Comparison of ENCODE assay signal across 16 mouse cellular contexts in the genomic region with DNA sequence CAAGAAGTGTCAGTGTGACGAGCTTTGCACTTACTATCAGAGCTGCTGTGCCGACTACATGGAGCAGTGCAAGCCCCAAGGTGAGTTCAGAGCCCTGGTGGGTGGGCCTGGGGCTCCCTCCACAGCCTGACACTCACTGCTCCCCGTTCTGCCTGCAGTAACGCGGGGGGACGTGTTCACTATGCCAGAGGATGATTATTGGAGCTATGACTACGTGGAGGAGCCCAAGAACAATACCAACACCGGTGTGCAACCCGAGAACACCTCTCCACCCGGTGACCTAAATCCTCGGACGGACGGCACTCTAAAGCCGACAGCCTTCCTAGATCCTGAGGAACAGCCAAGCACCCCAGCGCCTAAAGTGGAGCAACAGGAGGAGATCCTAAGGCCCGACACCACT. TPM values are rescaled to one million over a fixed set of nuclear protein-coding genes. Genes with fewer than 3 reads are reported as not detected.
A peak's percentile ranks its signal among the peaks of the same experiment; 100 is the strongest.
DNase-seq lines count a peak whose midpoint lies in the region; ATAC-seq and TF ChIP-seq lines count a peak whose summit lies in the region.
"Had no signal": no experiment of that assay in that cellular context is flagged by ENCODE, and none has a peak within 500 bp of the region (broad histone marks: within the 10 kb centered on the region; RNA-seq: fewer than 3 reads in every experiment).

No protein-coding gene starts in this region.

- DNase-seq in heart, adult 2 months = no peak
- no peak for DNase-seq in heart, adult 9 months (ENCODE audit: low spot score in 2 of 2)
- no peak for DNase-seq in hindbrain, embryonic 11.5 days (ENCODE audit: low spot score)
- DNase-seq in lung, postnatal 0 days (ENCODE audit: low spot score) = no peak
- DNase-seq in left cerebral cortex, adult 11 months (ENCODE audit: low spot score) = no peak
- DNase-seq: adrenal gland, postnatal 36 days; left cerebral cortex, postnatal 4 days; right cerebral cortex, postnatal 25 days had no signal

- intact Hi-C loops in heart, adult 2 months (cut with DNase I) = no loop called here

- H3K9ac ChIP-seq in heart, adult 2 months (ENCODE audit: low read depth, low read length) = peak overlapping the region; percentile 27; the same call in 1 of the 2 replicates
- H3K9ac ChIP-seq in hindbrain, embryonic 11.5 days (ENCODE audit: low read depth, low read length) = 0 out of 2 replicates have a peak overlapping the region, but pooled peaks have one; percentile 11
- H3K9ac ChIP-seq in liver, embryonic 15.5 days = peak overlapping the region; percentile 37
- H3K9ac ChIP-seq in lung, postnatal 0 days (replicated peaks; ENCODE audit: low read depth) = no peak overlapping the region
- H3K9ac ChIP-seq: intestine, embryonic 15.5 days had no signal

- no peak for TF ChIP-seq EP300 in heart, adult 2 months (IDR thresholded peaks at IDR 0.05; ENCODE audit: insufficient read depth, low read depth, low read length)
- no peak for TF ChIP-seq EP300 in lung, postnatal 0 days (IDR thresholded peaks at IDR 0.05)

- H3K9me3 ChIP-seq in hindbrain, embryonic 11.5 days (ENCODE audit: control insufficient read depth, low read length) = no peaks in the 10 kb centered on the region
- H3K9me3 ChIP-seq in liver, embryonic 15.5 days (replicated peaks) = no peaks in the 10 kb centered on the region
- no peaks in the 10 kb centered on the region for H3K9me3 ChIP-seq in lung, postnatal 0 days (ENCODE audit: low read length)
- H3K9me3 ChIP-seq: intestine, embryonic 15.5 days had no signal

- no peaks in the 10 kb centered on the region for H3K36me3 ChIP-seq in heart, adult 2 months (ENCODE audit: control insufficient read depth, insufficient read depth, low read length)
- no peaks in the 10 kb centered on the region for H3K36me3 ChIP-seq in hindbrain, embryonic 11.5 days (ENCODE audit: control insufficient read depth, insufficient read depth, low read length)
- no peaks in the 10 kb centered on the region for H3K36me3 ChIP-seq in liver, embryonic 15.5 days (replicated peaks)
- H3K36me3 ChIP-seq in lung, postnatal 0 days (ENCODE audit: insufficient read depth, low read length) = no peaks in the 10 kb centered on the region
- H3K36me3 ChIP-seq: intestine, embryonic 15.5 days had no signal

- no peak for TF ChIP-seq POLR2A in heart, adult 2 months (IDR thresholded peaks at IDR 0.05; ENCODE audit: insufficient read depth, low read depth, low read length)

- no peak for ATAC-seq in hindbrain, embryonic 11.5 days (ENCODE audit: low FRiP score)
- ATAC-seq in liver, embryonic 15.5 days (ENCODE audit: insufficient read depth) = 0 out of 2 replicates have a peak, but pooled peaks have one; percentile 1
- no peak for ATAC-seq in lung, postnatal 0 days
- ATAC-seq in megakaryocyte, adult 5-6 weeks (ENCODE audit: poor library complexity, severe bottlenecking) = no peak
- ATAC-seq: intestine, embryonic 15.5 days had no signal

- no peaks in the 10 kb centered on the region for H3K4me1 ChIP-seq in heart, adult 2 months (ENCODE audit: control insufficient read depth, insufficient read depth, low read length)
- H3K4me1 ChIP-seq in brown adipose tissue, adult 24 weeks (ENCODE audit: control insufficient read depth, insufficient read depth, insufficient read length, low read length) = no peaks in the 10 kb centered on the region
- no peaks in the 10 kb centered on the region for H3K4me1 ChIP-seq in hindbrain, embryonic 11.5 days (replicated peaks; ENCODE audit: control insufficient read depth, insufficient read depth, low read length)
- H3K4me1 ChIP-seq in liver, embryonic 15.5 days (replicated peaks) = peaks cover 22% of the 10 kb centered on the region
- 0 out of 2 replicates have a peak, but pooled peaks cover 5% of the 10 kb centered on the region for H3K4me1 ChIP-seq in lung, postnatal 0 days (ENCODE audit: insufficient read depth, low read depth, low read length)

- H3K27ac ChIP-seq in heart, adult 2 months = peak overlapping the region; percentile 51
- no peak overlapping the region for H3K27ac ChIP-seq in brown adipose tissue, adult 24 weeks (replicated peaks; ENCODE audit: low read depth, low read length)
- H3K27ac ChIP-seq in hindbrain, embryonic 11.5 days (ENCODE audit: low read depth, low read length) = no peak overlapping the region; the same call in 1 of the 2 replicates
- peak overlapping the region; percentile 75 for H3K27ac ChIP-seq in liver, embryonic 15.5 days (replicated peaks)
- H3K27ac ChIP-seq in lung, postnatal 0 days (ENCODE audit: low read length) = no peak overlapping the region
- H3K27ac ChIP-seq: intestine, embryonic 15.5 days had no signal

- H3K4me2 ChIP-seq in hindbrain, embryonic 11.5 days (replicated peaks; ENCODE audit: low read depth, low read length) = peak overlapping the region; percentile 14; the same call in 1 of the 2 replicates
- peak overlapping the region; percentile 33 for H3K4me2 ChIP-seq in liver, embryonic 15.5 days
- H3K4me2 ChIP-seq in lung, postnatal 0 days (replicated peaks; ENCODE audit: low read depth, low read length) = no peak overlapping the region
- H3K4me2 ChIP-seq: intestine, embryonic 15.5 days had no signal

- H3K4me3 ChIP-seq in heart, adult 2 months = no peak overlapping the region
- H3K4me3 ChIP-seq in brown adipose tissue, adult 24 weeks (ENCODE audit: insufficient read depth, low read depth, low read length) = peak overlapping the region; percentile 32
- H3K4me3 ChIP-seq in hindbrain, embryonic 11.5 days (ENCODE audit: low read depth, low read length) = no peak overlapping the region
- H3K4me3 ChIP-seq in liver, embryonic 15.5 days (replicated peaks) = peak overlapping the region; percentile 50
- H3K4me3 ChIP-seq in lung, postnatal 0 days (ENCODE audit: low read depth, low read length) = no peak overlapping the region
- H3K4me3 ChIP-seq: intestine, embryonic 15.5 days had no signal

- H3K27me3 ChIP-seq in heart, adult 2 months (ENCODE audit: control insufficient read depth, insufficient read depth, low read length) = peaks cover 6% of the 10 kb centered on the region
- H3K27me3 ChIP-seq in hindbrain, embryonic 11.5 days (ENCODE audit: control insufficient read depth, insufficient read depth, low read length) = peaks cover 10% of the 10 kb centered on the region
- H3K27me3 ChIP-seq in liver, embryonic 15.5 days = peaks cover 71% of the 10 kb centered on the region
- peaks cover 13% of the 10 kb centered on the region; the same call in 1 of the 2 replicates for H3K27me3 ChIP-seq in lung, postnatal 0 days (replicated peaks; ENCODE audit: insufficient read depth, low read length)

- WGBS in heart, adult 2 months = 45% methylated on average over 16 of the region's 16 CpGs
- 53% methylated on average over 16 of the region's 16 CpGs for WGBS in hindbrain, embryonic 11.5 days
- 34% methylated on average over 16 of the region's 16 CpGs for WGBS in liver, embryonic 15.5 days (ENCODE audit: insufficient replicate concordance)
- WGBS in lung, postnatal 0 days = 28% methylated on average over 16 of the region's 16 CpGs

- no peaks in the 10 kb centered on the region for H3K79me2 ChIP-seq in heart, adult 2 months (replicated peaks; ENCODE audit: control insufficient read depth, insufficient read depth, low read length)

- no peak for TF ChIP-seq CTCF in heart, adult 2 months (IDR thresholded peaks at IDR 0.05)
- no peak for TF ChIP-seq CTCF in lung, postnatal 0 days (IDR thresholded peaks at IDR 0.05)

RNA-seq across cellular contexts. Expression of a gene that starts 0.7 kb away (rescaled TPM):
- total RNA-seq in heart, adult 2 months (2021) = 10 to 100 TPM; 21.6 to 24.6 TPM
- polyA plus RNA-seq in heart, adult 2 months (2012; rRNA removed) = 44.6 and 68.2 TPM in 2 replicates
- polyA plus RNA-seq in brown adipose tissue, adult 24 weeks (2012; ENCODE audit: insufficient read depth, insufficient read length, missing spikeins) = 6.4 and 10.8 TPM in 2 replicates
- 95.4 and 129 TPM in 2 replicates for polyA plus RNA-seq in hindbrain, embryonic 11.5 days (2014; fragmentation: Nextera tagmentation; extraction: Ambion mirVana)
- 675 and 834 TPM in 2 replicates for polyA plus RNA-seq in liver, embryonic 15.5 days (2015; fragmentation: Nextera tagmentation; extraction: Ambion mirVana)
- 10.1 and 11.3 TPM in 2 replicates for polyA plus RNA-seq in lung, postnatal 0 days (2015; fragmentation: Nextera tagmentation; extraction: Ambion mirVana)
- total RNA-seq in megakaryocyte, adult 5-6 weeks (2015) = not detected in 2 replicates
- total RNA-seq in megakaryocyte, adult 5-6 weeks (2017) = not detected in 2 replicates
- total RNA-seq: granulocyte monocyte progenitor cell, adult 5-6 weeks had no signal

RNA-seq across cellular contexts. Expression of a gene that starts 2.0 kb away (rescaled TPM):
- under 1 TPM; 0.45 to 0.52 TPM for total RNA-seq in heart, adult 2 months (2021)
- 0.23 and 0.32 TPM in 2 replicates for polyA plus RNA-seq in heart, adult 2 months (2012; rRNA removed)
- polyA plus RNA-seq in brown adipose tissue, adult 24 weeks (2012; ENCODE audit: insufficient read depth, insufficient read length, missing spikeins) = not detected in 2 replicates
- 16.3 and 17.5 TPM in 2 replicates for polyA plus RNA-seq in hindbrain, embryonic 11.5 days (2014; fragmentation: Nextera tagmentation; extraction: Ambion mirVana)
- polyA plus RNA-seq in liver, embryonic 15.5 days (2015; fragmentation: Nextera tagmentation; extraction: Ambion mirVana) = 0.17 and 0.20 TPM in 2 replicates
- 0.16 and 0.27 TPM in 2 replicates for polyA plus RNA-seq in lung, postnatal 0 days (2015; fragmentation: Nextera tagmentation; extraction: Ambion mirVana)
- 0.23 TPM in 1 of 2 replicates, not detected in the other for total RNA-seq in megakaryocyte, adult 5-6 weeks (2015)
- total RNA-seq in megakaryocyte, adult 5-6 weeks (2017) = not detected in 2 replicates
- total RNA-seq: granulocyte monocyte progenitor cell, adult 5-6 weeks had no signal

RNA-seq across cellular contexts. Expression of a gene that starts 3.7 kb away (rescaled TPM):
- total RNA-seq in heart, adult 2 months (2021) = not detected
- 0.20 TPM in 1 of 2 replicates, not detected in the other for polyA plus RNA-seq in heart, adult 2 months (2012; rRNA removed)
- polyA plus RNA-seq in brown adipose tissue, adult 24 weeks (2012; ENCODE audit: insufficient read depth, insufficient read length, missing spikeins) = not detected in 2 replicates
- not detected in 2 replicates for polyA plus RNA-seq in hindbrain, embryonic 11.5 days (2014; fragmentation: Nextera tagmentation; extraction: Ambion mirVana)
- 0.25 and 0.29 TPM in 2 replicates for polyA plus RNA-seq in liver, embryonic 15.5 days (2015; fragmentation: Nextera tagmentation; extraction: Ambion mirVana)
- not detected in 2 replicates for polyA plus RNA-seq in lung, postnatal 0 days (2015; fragmentation: Nextera tagmentation; extraction: Ambion mirVana)
- not detected in 2 replicates for total RNA-seq in megakaryocyte, adult 5-6 weeks (2015)
- total RNA-seq in megakaryocyte, adult 5-6 weeks (2017) = not detected in 2 replicates
- total RNA-seq: adrenal gland, postnatal 36 days; granulocyte monocyte progenitor cell, adult 5-6 weeks; heart, postnatal 10 days had no signal
- polyA plus RNA-seq: intestine, embryonic 15.5 days; kidney, embryonic 16.5 days; lung, embryonic 16.5 days had no signal

RNA-seq across cellular contexts. Expression of a gene that starts 12.4 kb away (rescaled TPM):
- total RNA-seq in heart, adult 2 months (2021) = 10 to 100 TPM; 11.3 to 11.5 TPM
- polyA plus RNA-seq in heart, adult 2 months (2012; rRNA removed) = 7.9 and 14.0 TPM in 2 replicates
- polyA plus RNA-seq in brown adipose tissue, adult 24 weeks (2012; ENCODE audit: insufficient read depth, insufficient read length, missing spikeins) = 21.4 and 27.2 TPM in 2 replicates
- 91.3 and 95.8 TPM in 2 replicates for polyA plus RNA-seq in hindbrain, embryonic 11.5 days (2014; fragmentation: Nextera tagmentation; extraction: Ambion mirVana)
- 20.0 and 20.4 TPM in 2 replicates for polyA plus RNA-seq in liver, embryonic 15.5 days (2015; fragmentation: Nextera tagmentation; extraction: Ambion mirVana)
- 32.3 and 32.4 TPM in 2 replicates for polyA plus RNA-seq in lung, postnatal 0 days (2015; fragmentation: Nextera tagmentation; extraction: Ambion mirVana)
- total RNA-seq in megakaryocyte, adult 5-6 weeks (2015) = 18.5 and 24.4 TPM in 2 replicates
- 26.1 and 27.3 TPM in 2 replicates for total RNA-seq in megakaryocyte, adult 5-6 weeks (2017)

RNA-seq across cellular contexts. Expression of a gene that starts 12.4 kb away (rescaled TPM):
- total RNA-seq in heart, adult 2 months (2021) = 100 to 1,000 TPM; 127 to 140 TPM
- 102 and 151 TPM in 2 replicates for polyA plus RNA-seq in heart, adult 2 months (2012; rRNA removed)
- polyA plus RNA-seq in brown adipose tissue, adult 24 weeks (2012; ENCODE audit: insufficient read depth, insufficient read length, missing spikeins) = 190 and 193 TPM in 2 replicates
- polyA plus RNA-seq in hindbrain, embryonic 11.5 days (2014; fragmentation: Nextera tagmentation; extraction: Ambion mirVana) = 131 and 144 TPM in 2 replicates
- 61.4 and 66.3 TPM in 2 replicates for polyA plus RNA-seq in liver, embryonic 15.5 days (2015; fragmentation: Nextera tagmentation; extraction: Ambion mirVana)
- 105 and 111 TPM in 2 replicates for polyA plus RNA-seq in lung, postnatal 0 days (2015; fragmentation: Nextera tagmentation; extraction: Ambion mirVana)
- 13.4 and 22.4 TPM in 2 replicates for total RNA-seq in megakaryocyte, adult 5-6 weeks (2015)
- 15.9 and 23.1 TPM in 2 replicates for total RNA-seq in megakaryocyte, adult 5-6 weeks (2017)

Comparison
In these comparisons a context has a peak if more than half of its experiments do, and no peak if none do; other contexts are left out.
1. H3K27ac ChIP-seq: peak in heart, adult 2 months (single experiment) and liver, embryonic 15.5 days (single experiment); none in brown adipose tissue, adult 24 weeks (single experiment), hindbrain, embryonic 11.5 days (single experiment) and lung, postnatal 0 days (single experiment).
2. H3K4me3 ChIP-seq: peak in brown adipose tissue, adult 24 weeks (single experiment) and liver, embryonic 15.5 days (single experiment); none in heart, adult 2 months (single experiment), hindbrain, embryonic 11.5 days (single experiment) and lung, postnatal 0 days (single experiment).
3. RNA of a gene that starts 2.0 kb away (polyA plus RNA-seq): 16.3 to 17.5 TPM in hindbrain, embryonic 11.5 days; not detected in brown adipose tissue, adult 24 weeks, 0.23 to 0.32 TPM in heart, adult 2 months, 0.17 to 0.20 TPM in liver, embryonic 15.5 days and 0.16 to 0.27 TPM in lung, postnatal 0 days; every median in the first group is over 10 times any median in the second.